Mouse (Mus musculus) MN1 (cell line): ENCODE data around the gene Abca3.
A peak's percentile ranks its signal among the peaks of the same experiment; 100 is the strongest.
"Not testable (repeated sequence)": the region's sequence is repeated elsewhere in the genome, so short reads cannot be mapped to it uniquely, and the experiment has no call there.

Experiments
- DNase-seq: peaks from one replicate; pipeline ENCODE4 v3.0.0-alpha.2; 2016; ENCODE audit warnings: low spot score

Gene Abca3

DNA sequence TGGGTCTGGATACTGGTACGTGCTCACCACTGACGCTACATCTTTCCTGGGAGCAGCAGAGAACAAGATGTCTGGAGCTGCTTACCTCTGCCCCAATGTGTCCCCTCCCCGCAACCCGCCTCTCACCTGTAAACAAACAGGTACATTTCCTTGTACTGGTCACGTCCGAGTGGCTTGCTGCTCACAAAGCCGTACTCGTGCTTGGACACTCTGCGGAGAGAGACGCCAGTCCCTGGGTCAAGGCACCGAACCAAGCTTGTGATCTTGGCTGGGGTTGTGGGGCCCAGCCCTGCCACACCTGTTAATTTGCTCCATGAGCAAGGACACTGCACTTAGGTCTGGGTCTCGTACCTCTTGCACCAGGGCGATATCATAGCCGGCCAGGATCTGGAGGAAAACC lies 90.4 kb downstream of the Abca3 start:
- no peak for DNase-seq

DNA sequence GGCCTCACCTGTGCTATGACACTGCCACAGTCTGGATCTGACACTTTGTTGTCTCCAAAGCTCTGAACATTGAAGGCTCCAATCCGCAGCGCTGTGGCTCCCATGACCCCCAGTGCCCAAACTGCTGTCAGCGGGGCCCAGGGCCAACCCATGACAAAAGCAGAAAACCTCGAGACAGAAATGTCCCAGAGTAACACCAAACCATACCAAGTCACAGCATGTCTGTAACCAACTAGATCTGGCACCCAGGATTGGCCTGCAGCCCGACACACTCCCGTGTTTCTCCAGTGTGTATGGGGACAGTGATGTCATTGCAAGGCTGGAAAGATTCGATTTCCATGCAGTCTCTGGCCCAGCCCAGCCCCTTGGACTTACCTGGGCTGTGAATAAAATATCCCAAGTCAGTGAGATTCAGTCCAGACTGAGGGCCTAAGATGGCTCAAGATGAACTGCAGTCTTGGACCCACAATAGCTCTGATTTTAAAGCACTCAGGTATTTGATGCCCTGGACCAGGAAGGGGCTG lies 90.9 kb downstream of the Abca3 start, which contains the start of gene Dnase1l2:
Gene Dnase1l2, minus strand, starts transcription at position 474 of the 524 bp plus-strand sequence.
- no peak for DNase-seq

DNA sequence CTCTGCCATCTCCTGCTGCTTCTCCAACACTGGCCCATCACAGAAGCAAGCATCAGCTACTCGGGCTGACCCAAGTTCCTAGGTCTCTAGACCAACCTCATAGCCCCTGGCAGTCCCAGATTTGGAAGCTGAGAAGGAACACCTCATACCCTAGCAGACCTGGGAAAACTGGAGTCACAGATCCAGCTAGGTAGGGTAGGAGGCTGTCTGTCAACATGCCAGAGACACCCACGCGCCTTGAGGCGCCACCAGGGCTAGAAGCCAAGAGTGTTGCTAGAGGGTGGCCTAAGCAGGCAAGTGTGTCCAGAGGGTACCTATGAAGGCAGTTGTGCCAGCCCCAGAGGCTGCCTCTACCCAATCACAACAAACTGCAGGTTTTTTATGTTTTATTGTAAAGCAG lies 91.7 kb downstream of the Abca3 start:
- no peak for DNase-seq

DNA sequence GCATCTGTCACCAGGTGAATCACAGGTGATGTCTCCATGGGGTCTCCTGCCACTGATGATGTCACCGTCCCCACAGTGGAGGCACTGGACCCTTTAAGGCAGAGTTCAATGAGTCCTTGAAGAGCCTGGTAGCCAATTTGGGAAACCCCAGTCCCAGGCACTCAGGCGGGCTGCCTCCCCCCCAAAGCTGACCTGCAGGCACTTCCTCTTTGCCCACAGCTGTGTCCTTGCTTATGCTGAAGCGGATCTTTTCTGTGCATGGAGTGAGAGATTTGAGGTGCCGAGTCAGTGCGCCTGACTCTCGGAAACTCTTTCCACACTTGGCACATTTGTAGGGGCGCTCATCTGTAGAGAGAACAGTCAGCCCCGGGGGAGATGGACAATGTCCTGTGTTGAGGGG lies 94.8 kb downstream of the Abca3 start:
- DNase-seq: no peak

DNA sequence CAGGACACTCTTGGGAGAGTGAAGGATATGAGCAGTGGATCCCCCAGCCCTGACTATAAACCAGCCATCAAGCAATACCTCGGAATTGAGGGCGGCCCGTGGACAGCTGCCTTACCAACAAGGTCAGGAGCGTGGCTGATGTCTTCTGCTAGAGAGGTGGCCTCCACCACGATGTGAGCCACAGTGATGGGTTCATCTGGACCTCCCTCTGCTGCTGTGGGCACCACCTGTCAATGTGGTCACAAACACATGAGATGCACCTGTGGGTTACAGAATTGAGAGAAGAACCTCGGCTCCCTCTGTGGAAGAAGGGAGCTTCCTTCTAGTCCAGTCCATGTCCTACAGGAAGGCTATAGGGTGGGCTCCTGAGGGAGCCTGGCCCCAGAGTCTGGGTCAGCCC lies 97.8 kb downstream of the Abca3 start:
- no peak for DNase-seq

DNA sequence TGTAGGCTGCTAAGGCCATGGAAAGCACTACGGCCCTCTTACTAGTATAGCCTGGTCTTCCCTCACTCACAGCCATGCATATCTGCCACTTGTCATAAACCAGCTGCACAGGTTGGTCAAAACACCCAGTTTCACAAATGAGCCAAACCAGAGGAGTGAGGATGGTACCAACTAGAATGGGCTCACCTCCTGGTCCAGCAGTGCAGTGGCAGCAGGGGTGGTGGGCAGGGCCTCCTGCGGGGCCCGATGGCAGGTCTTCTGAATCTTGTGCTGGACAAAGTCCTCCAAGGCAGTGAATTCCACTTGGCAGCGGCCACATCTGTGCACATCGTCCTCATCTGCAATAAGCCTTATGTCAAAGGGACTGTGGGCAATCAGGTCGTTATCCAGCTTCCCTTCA lies 99.5 kb downstream of the Abca3 start:
- DNase-seq: no peak

DNA sequence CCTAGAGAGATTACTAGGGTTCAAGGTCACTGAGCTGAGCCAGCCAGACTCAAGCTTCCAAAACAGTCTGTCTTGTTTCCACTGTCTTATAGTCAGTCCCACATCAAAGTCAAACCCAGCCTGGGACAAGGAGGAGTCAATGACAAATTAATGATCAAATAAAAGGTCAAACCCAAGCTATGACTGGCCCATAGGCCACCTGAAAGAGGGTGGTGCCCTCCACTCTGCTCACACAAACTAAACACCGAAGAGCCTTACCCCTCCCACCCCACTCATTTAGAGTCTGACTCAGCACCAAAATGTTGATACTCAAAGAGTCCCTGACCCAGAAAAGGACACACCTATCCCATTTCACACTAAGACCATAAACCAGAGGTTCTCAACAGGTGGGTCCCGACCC lies 101.6 kb downstream of the Abca3 start:
- DNase-seq: no peak

DNA sequence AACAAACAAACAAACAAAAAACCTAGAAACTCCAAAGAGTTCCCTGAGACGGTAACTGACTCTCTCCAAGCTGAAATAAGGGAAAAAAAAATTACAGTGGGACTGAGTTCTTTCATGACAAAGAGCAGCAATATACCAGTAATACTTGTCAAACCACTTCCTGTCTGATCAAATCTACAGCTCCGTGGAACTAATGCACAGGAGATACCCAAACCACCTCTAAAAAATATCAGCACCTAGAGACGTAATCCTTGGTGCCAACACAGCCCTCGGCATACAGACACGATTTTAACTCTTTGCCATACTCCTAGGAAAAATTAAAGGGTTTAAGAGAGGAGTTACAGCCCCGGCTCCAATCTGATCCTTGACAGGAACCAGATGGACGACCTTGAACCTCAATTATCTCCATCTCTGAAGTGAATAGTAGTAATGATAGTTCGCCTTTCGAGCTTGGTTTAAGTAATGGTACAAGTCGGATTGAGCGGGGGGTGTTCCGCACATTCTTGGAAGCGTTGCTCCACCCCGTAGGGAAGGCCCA lies 102.5 kb downstream of the Abca3 start:
- DNase-seq: no peak

DNA sequence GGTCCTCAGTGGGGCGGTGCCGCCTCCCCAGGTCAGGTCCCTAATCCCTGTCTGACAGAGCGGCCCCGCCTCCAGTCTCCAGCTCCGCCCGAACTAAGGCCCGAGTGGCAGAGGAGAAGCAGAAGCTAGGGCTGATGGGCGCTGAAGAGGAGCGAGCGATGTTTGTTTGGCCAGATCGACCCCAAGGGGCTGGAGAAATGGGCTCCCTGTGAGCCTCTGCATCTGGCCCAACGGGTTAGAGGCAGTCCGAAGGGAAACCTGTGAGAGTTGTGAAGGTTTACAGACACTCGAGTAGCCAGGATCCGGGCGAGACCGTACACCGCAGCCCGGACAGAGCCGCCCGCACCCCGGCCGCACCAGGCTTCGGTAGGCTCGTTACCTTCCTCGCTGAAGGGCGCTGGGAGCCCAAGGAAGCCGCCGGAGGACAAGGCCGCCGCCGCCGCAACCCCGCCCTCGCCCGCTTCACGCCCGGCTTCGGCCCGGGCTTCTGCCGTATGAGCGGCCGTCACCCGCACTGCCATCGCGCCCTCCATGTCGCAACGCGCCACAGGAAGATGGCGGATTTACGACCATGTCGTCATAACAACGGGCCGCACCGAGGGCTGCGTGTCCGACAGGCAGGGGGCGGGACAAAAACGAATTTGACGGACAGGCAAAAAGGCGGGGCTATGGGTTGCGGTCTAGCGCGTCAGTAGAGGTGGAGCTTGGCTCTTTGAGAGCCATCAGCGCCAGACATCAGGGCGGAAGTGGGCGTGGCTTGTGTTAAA lies 103.2 kb downstream of the Abca3 start:
- DNase-seq: peak; percentile 99

DNA sequence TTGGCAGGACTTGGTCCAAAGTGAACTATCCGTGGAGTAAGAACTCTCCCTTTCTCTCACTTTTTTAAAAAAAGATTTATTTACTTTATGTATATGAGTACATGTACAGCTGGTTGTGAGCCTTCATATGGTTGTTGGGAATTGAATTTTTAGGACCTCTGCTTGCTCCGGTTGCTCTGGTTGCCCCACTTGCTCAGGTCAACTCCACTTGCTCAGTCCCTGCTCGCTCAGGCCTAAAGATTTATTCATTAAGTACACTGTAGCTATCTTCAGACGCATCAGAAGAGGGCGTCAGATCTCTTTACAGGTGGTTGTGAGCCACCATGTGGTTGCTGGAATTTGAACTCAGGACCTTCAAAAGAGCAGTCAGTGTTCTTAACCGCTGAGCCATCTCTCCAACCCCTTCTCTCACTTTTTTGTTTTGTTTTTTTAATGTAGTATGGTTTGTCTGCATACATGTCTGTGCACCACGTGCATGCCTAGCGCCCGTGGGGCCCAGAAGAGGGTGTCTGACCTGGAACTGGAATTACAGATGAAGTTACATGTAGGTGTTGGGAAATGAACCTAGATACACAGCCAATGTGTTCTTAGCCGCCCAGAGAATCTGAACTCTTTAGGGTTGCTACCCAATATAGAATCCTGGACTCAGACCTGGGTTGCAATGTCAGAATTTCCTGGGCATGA lies 103.9 kb downstream of the Abca3 start:
- not testable (repeated sequence) for DNase-seq
